11 mouse cellular contexts compared by ENCODE assay signal in genomic region chr10:92336138-92336537, GRCm38 (mm10).
"Had no signal": no experiment of that assay in that cellular context is flagged by ENCODE, and none has a peak within 500 bp of the region (broad histone marks: within the 10 kb centered on the region; RNA-seq: fewer than 3 reads in every experiment).

No protein-coding gene starts in this region.

- H3K27me3 ChIP-seq: limb, embryonic 13.5 days; neural tube, embryonic 12.5 days; stomach, embryonic 15.5 days had no signal

- H3K27ac ChIP-seq: limb, embryonic 13.5 days; liver, embryonic 14.5 days; neural tube, embryonic 12.5 days; stomach, embryonic 15.5 days had no signal

- H3K9me3 ChIP-seq: limb, embryonic 13.5 days; neural tube, embryonic 12.5 days; stomach, embryonic 15.5 days had no signal

- H3K4me3 ChIP-seq: limb, embryonic 13.5 days; neural tube, embryonic 12.5 days; stomach, embryonic 15.5 days had no signal

- DNase-seq: kidney, postnatal 14 days; left cerebral cortex, postnatal 4 days; lung, adult 18-20 months; midbrain, embryonic 14.5 days; right cerebral cortex, postnatal 14 days; thymus, adult 2 months; thymus, postnatal 36 days had no signal

- H3K9ac ChIP-seq: limb, embryonic 13.5 days; liver, embryonic 14.5 days; neural tube, embryonic 12.5 days; stomach, embryonic 15.5 days had no signal

- H3K4me2 ChIP-seq: limb, embryonic 13.5 days; neural tube, embryonic 12.5 days; stomach, embryonic 15.5 days had no signal

- H3K36me3 ChIP-seq: limb, embryonic 13.5 days; neural tube, embryonic 12.5 days; stomach, embryonic 15.5 days had no signal
